Mouse (Mus musculus) olfactory bulb, adult 2 months (tissue): ENCODE results near the gene Scly.

Source experiments
- CTCF ChIP-seq: fragments of 200-500 bp; IDR thresholded peaks from 2 replicates; pipeline ENCODE4 v1.5.1; 2012; ENCODE audit warnings: low read depth, mild to moderate bottlenecking, low read length, moderate library complexity; ENCODE audit not compliant: insufficient read depth
- POLR2A ChIP-seq: fragments of 200-500 bp; IDR thresholded peaks from 2 replicates; pipeline ENCODE4 v1.6.1; 2012; ENCODE audit warnings: mild to moderate bottlenecking, low read depth, low read length, moderate library complexity; ENCODE audit not compliant: insufficient read depth

DNA sequence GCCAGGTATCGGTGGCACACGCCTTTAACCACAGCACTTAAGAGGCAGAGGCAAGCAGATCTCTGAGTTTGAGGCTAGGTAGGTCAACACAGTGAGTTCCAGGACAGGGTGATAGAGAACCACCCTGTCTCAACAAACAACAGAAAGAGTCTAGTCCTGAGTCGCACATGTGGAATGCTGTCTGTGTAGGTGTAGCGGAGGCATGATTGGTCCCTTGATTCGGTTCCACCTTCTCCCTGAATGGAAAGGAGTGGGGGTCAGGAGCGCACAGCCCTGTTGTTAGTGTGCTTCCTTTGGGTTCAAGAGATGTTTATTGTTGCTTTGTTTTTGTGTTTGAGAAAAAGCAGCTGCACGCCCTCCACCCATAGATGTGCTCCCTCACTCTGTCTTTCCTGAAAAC, 35.6 kb upstream of the Scly start:
- TF ChIP-seq CTCF = no peak
- no peak for TF ChIP-seq POLR2A
